Mouse (Mus musculus): Measurements from ENCODE around the gene Pde1b. TPM values are rescaled to one million over a fixed set of nuclear protein-coding genes. Genes with fewer than 3 reads are reported as not detected.
A peak's percentile ranks its signal among the peaks of the same experiment; 100 is the strongest.

Pde1b gene
- total RNA-seq, 1 experiment: 12.0 TPM

DNA sequence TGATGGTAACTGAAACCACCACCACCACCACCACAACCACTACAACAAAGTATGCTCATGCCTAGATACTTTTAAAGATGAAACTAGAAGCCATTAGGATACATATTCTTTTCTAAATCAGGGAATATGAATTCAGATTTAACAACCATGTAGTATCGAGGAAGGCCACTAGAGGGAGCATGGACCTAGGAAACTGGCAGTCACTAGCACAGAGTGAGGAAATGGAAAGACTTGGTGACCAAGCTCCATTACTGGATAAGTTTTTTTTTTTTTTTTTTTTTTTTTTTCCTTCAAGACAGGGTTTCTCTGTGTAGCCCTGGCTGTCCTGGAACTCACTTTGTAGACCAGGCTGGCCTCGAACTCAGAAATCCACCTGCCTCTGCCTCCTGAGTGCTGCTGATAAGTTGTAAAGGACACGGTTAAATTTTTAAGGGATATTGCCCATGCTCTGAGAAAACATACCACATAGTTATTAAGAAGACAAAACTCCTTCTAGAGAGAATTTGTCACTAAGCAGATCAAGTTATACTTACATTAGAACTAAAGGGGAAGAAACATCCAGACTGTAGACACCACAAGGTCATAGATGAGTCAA is 49.4 kb downstream of the Pde1b start:
- Histone ChIP-seq H3K9me3 (ENCODE audit: control insufficient read depth, insufficient read depth, low read depth, low read length) (no peaks in the 10 kb centered on the region), H3K4me1 (ENCODE audit: control insufficient read depth in 2 of 2, insufficient read depth in 2 of 2, low read length in 2 of 2, poor library complexity in 1 of 2) (no peaks in the 10 kb centered on the region), H3K36me3 (ENCODE audit: control insufficient read depth, insufficient read depth, low read length, poor library complexity, severe bottlenecking) (no peaks in the 10 kb centered on the region), H3K9ac (ENCODE audit: insufficient read depth, low read depth, low read length, poor library complexity, severe bottlenecking) (no peak overlapping the region), H3K4me3 (ENCODE audit: insufficient read depth in 1 of 2, low read depth in 1 of 2, low read length in 2 of 2, poor library complexity in 1 of 2, severe bottlenecking in 1 of 2) (no peak overlapping the region), H3K27ac (ENCODE audit: insufficient read depth, low read depth, low read length, poor library complexity, severe bottlenecking) (no peak overlapping the region)
- in situ Hi-C loops (cut with MboI; ENCODE audit: low sequenced_read_pairs in 2 of 2, unreplicated experiment in 2 of 2): no loop called here
- DNase-seq (ENCODE audit: low read depth, low spot score): no peak
- TF ChIP-seq HCFC1 (IDR thresholded peaks at IDR 0.05; ENCODE audit: borderline replicate concordance, insufficient read depth, low read length) (no peak), ZNF384 (IDR thresholded peaks at IDR 0.05; ENCODE audit: low read depth, low read length) (peak; percentile 85), CHD2 (IDR thresholded peaks at IDR 0.05; ENCODE audit: low read depth, low read length) (no peak), MAFK (IDR thresholded peaks at IDR 0.05; ENCODE audit: insufficient read depth, low read depth, low read length) (no peak), ZC3H11A (IDR thresholded peaks at IDR 0.05; ENCODE audit: borderline replicate concordance, low read depth, low read length) (peak; percentile 93; the same call in 1 of the 2 replicates)

DNA sequence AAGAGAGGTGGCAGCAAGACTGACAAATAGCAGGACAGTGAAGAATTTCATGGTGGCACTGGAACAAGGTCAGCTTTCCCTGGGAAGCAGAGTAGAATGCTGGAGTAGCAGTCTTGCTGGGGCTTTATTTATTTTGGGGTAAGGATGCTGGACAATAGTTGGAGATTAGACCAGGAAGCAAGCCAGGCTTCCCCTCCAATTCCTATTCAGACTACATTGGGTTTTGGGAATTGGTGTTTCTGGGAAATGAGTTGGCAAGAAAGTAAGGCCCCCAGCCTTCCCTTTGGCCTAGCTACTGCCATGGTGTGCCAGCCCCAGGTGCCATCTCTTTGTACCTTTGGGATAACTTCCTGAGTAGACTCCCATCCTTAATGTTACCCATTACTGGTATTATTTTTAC is 62.1 kb downstream of the Pde1b start, which contains the start of gene Glycam1:
Gene Glycam1, minus strand, starts transcription at position 101 of the 400 bp plus-strand sequence.
- no peak for DNase-seq (ENCODE audit: low read depth, low spot score)
- in situ Hi-C loops (cut with MboI; ENCODE audit: low sequenced_read_pairs in 2 of 2, unreplicated experiment in 2 of 2): no loop called here
- no peaks in the 10 kb centered on the region for H3K9me3 ChIP-seq (ENCODE audit: control insufficient read depth, insufficient read depth, low read depth, low read length)
- no peak within 1 kb of the TSS for H3K4me3 ChIP-seq (ENCODE audit: insufficient read depth in 1 of 2, low read depth in 1 of 2, low read length in 2 of 2, poor library complexity in 1 of 2, severe bottlenecking in 1 of 2)
- H3K9ac ChIP-seq (ENCODE audit: insufficient read depth, low read depth, low read length, poor library complexity, severe bottlenecking): no peak within 1 kb of the TSS
- no peaks in the 10 kb centered on the region for H3K36me3 ChIP-seq (ENCODE audit: control insufficient read depth, insufficient read depth, low read length, poor library complexity, severe bottlenecking)
- no peak within 1 kb of the TSS for H3K27ac ChIP-seq (ENCODE audit: insufficient read depth, low read depth, low read length, poor library complexity, severe bottlenecking)
- no peaks in the 10 kb centered on the region for H3K4me1 ChIP-seq (ENCODE audit: control insufficient read depth in 2 of 2, insufficient read depth in 2 of 2, low read length in 2 of 2, poor library complexity in 1 of 2)
- no peak for TF ChIP-seq ZC3H11A (IDR thresholded peaks at IDR 0.05; ENCODE audit: borderline replicate concordance, low read depth, low read length)
- no peak for TF ChIP-seq CHD2 (IDR thresholded peaks at IDR 0.05; ENCODE audit: low read depth, low read length)
- TF ChIP-seq MAFK (IDR thresholded peaks at IDR 0.05; ENCODE audit: insufficient read depth, low read depth, low read length): no peak
- TF ChIP-seq HCFC1 (IDR thresholded peaks at IDR 0.05; ENCODE audit: borderline replicate concordance, insufficient read depth, low read length): no peak
- no peak for TF ChIP-seq ZNF384 (IDR thresholded peaks at IDR 0.05; ENCODE audit: low read depth, low read length)

Other genes starting within 250 kb of the Pde1b start
- 0.49 and 1.0 TPM in 2 replicates for gene Nfe2, start 244.6 kb upstream of the Pde1b start, total RNA-seq (2012; rRNA removed)
- gene Copz1, start 230.3 kb upstream of the Pde1b start, total RNA-seq (2012; rRNA removed): 59.4 and 85.5 TPM in 2 replicates
- 0.40 and 0.48 TPM in 2 replicates for gene Gpr84, start 192.4 kb upstream of the Pde1b start, total RNA-seq (2012; rRNA removed)
- gene Zfp385a, start 162.9 kb upstream of the Pde1b start, total RNA-seq (2012; rRNA removed): 2.7 and 5.9 TPM in 2 replicates
- 69.0 and 80.8 TPM in 2 replicates for gene Itga5, start 136.3 kb upstream of the Pde1b start, total RNA-seq (2012; rRNA removed)
- 3.4 and 4.9 TPM in 2 replicates for gene Gtsf1, start 72.6 kb upstream of the Pde1b start, total RNA-seq (2012; rRNA removed)
- not detected in 2 replicates for gene Gtsf2, start 54.6 kb upstream of the Pde1b start, total RNA-seq (2012; rRNA removed)
- gene Nckap1l, start 49.2 kb upstream of the Pde1b start, total RNA-seq (2012; rRNA removed): 6.6 and 11.0 TPM in 2 replicates
- gene Ppp1r1a, start 35.0 kb downstream of the Pde1b start, total RNA-seq (2012; rRNA removed): 11.2 and 14.1 TPM in 2 replicates
- gene Glycam1, start 62.0 kb downstream of the Pde1b start, total RNA-seq (2012; rRNA removed): not detected in 2 replicates

Measured in ES-E14 (cell line).